Mouse (Mus musculus) spleen, adult 2 months (tissue): Measurements from ENCODE around the gene Gm28051.

Source experiments
- CTCF ChIP-seq: fragments of 200-500 bp; IDR thresholded peaks from 2 replicates; pipeline ENCODE4 v1.5.1; 2011; ENCODE audit warnings: mild to moderate bottlenecking, inconsistent platforms; ENCODE audit not compliant: insufficient read depth, insufficient read length, insufficient replicate concordance; ENCODE audit errors: extremely low read depth
- POLR2A ChIP-seq: fragments of 200-500 bp; IDR thresholded peaks from 2 replicates; pipeline ENCODE4 v1.6.1; 2011; ENCODE audit warnings: low read depth, low read length, inconsistent platforms

DNA sequence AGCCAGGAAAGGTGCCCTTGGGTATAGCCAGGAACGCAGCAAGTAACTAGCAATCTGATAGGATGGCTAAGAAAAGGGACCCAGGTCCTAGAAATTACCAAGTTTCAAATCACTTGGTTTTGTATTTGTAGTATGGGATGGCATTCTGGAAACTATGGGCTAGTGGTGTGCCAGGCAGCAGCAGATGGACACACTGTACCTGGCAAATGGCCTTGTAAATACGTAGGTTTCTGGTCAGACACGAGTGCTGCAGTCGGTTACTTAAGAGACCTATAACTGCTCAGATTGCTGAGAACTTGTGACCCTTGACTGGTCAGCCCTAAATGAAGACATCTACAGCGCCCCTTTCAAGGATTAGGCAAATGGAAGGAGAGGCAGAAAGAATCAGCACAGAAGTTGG, 20.6 kb upstream of the Gm28051 start:
- no peak for TF ChIP-seq POLR2A
- TF ChIP-seq CTCF = no peak
